Comparison of ENCODE assay signal across 21 mouse cellular contexts in genomic region chrX:18250621-18251020, GRCm38 (mm10).
DNase-seq lines count a peak whose midpoint lies in the region; ATAC-seq lines count a peak whose summit lies in the region.
"Had no signal": no experiment of that assay in that cellular context is flagged by ENCODE, and none has a peak within 500 bp of the region (broad histone marks: within the 10 kb centered on the region; RNA-seq: fewer than 3 reads in every experiment).

No protein-coding gene starts in this region.

- H3K27ac ChIP-seq in midbrain, embryonic 14.5 days (replicated peaks; ENCODE audit: low read depth, low read length) = no peak overlapping the region
- H3K27ac ChIP-seq: embryonic facial prominence, embryonic 13.5 days; heart, embryonic 15.5 days; left cerebral cortex, adult 2 months; stomach, postnatal 0 days had no signal

- H3K36me3 ChIP-seq in midbrain, embryonic 14.5 days (ENCODE audit: control insufficient read depth, insufficient read depth, low read length) = peaks cover 31% of the 10 kb centered on the region

- DNase-seq in cerebellum, adult 18-20 months = peak; percentile 13 to 35
- DNase-seq in cerebellum, postnatal 10 days = no peak
- DNase-seq in kidney, adult 18-20 months = peak; percentile 49
- DNase-seq in kidney, postnatal 4 days = no peak
- DNase-seq in NIH3T3 (ENCODE audit: low read depth) = peak; percentile 9
- DNase-seq in brain, adult 2 months (ENCODE audit: low read depth, low spot score) = peak; percentile 52
- no peak for DNase-seq in ovary, adult 18-20 months (ENCODE audit: low spot score)
- DNase-seq in midbrain, embryonic 14.5 days = no peak
- DNase-seq: B cell, adult 2 months; gastrocnemius, postnatal 25 days; left cerebral cortex, postnatal 4 days; lung, embryonic 14.5 days; lung, postnatal 36 days had no signal

- H3K4me3 ChIP-seq in midbrain, embryonic 14.5 days (replicated peaks; ENCODE audit: low read depth, low read length) = no peak overlapping the region
- H3K4me3 ChIP-seq: embryonic facial prominence, embryonic 13.5 days; heart, embryonic 15.5 days; left cerebral cortex, adult 2 months had no signal

- no peak for ATAC-seq in midbrain, embryonic 14.5 days (ENCODE audit: low FRiP score, low TSS enrichment)
- ATAC-seq: forebrain, embryonic 14.5 days; hindbrain, embryonic 16.5 days; intestine, embryonic 16.5 days had no signal

- H3K4me1 ChIP-seq in midbrain, embryonic 14.5 days (ENCODE audit: control insufficient read depth, insufficient read depth, low read length) = no peaks in the 10 kb centered on the region
- H3K4me1 ChIP-seq: embryonic facial prominence, embryonic 13.5 days; heart, embryonic 15.5 days had no signal

- 96% methylated on average over 4 of the region's 4 CpGs for WGBS in midbrain, embryonic 14.5 days

- no peak overlapping the region for H3K9ac ChIP-seq in midbrain, embryonic 14.5 days (replicated peaks; ENCODE audit: low read length)
- H3K9ac ChIP-seq: embryonic facial prominence, embryonic 13.5 days; heart, embryonic 15.5 days; lung, embryonic 14.5 days had no signal

- no peaks in the 10 kb centered on the region for H3K9me3 ChIP-seq in midbrain, embryonic 14.5 days (ENCODE audit: control insufficient read depth, low read length)
- H3K9me3 ChIP-seq: embryonic facial prominence, embryonic 13.5 days; heart, embryonic 15.5 days had no signal

- H3K27me3 ChIP-seq in midbrain, embryonic 14.5 days (ENCODE audit: control insufficient read depth, insufficient read depth, low read length) = no peaks in the 10 kb centered on the region
- H3K27me3 ChIP-seq: embryonic facial prominence, embryonic 13.5 days; heart, embryonic 15.5 days had no signal

- no peak overlapping the region for H3K4me2 ChIP-seq in midbrain, embryonic 14.5 days (ENCODE audit: low read length)
- H3K4me2 ChIP-seq: embryonic facial prominence, embryonic 13.5 days; heart, embryonic 15.5 days; liver, embryonic 11.5 days; lung, embryonic 14.5 days had no signal

Comparison
In these comparisons a context has a peak if more than half of its experiments do, and no peak if none do; other contexts are left out.
1. DNase-seq: peak in cerebellum, adult 18-20 months (2 of 2), kidney, adult 18-20 months (single experiment), NIH3T3 (single experiment) and brain, adult 2 months (single experiment); none in cerebellum, postnatal 10 days (0 of 2), kidney, postnatal 4 days (0 of 2), ovary, adult 18-20 months (single experiment) and midbrain, embryonic 14.5 days (single experiment).